In genomic region chr7:49452274-49452673, GRCm38 (mm10) we compare ENCODE assay signal across 29 mouse cellular contexts.
DNase-seq lines count a peak whose midpoint lies in the region; ATAC-seq lines count a peak whose summit lies in the region.
"Had no signal": no experiment of that assay in that cellular context is flagged by ENCODE, and none has a peak within 500 bp of the region (broad histone marks: within the 10 kb centered on the region; RNA-seq: fewer than 3 reads in every experiment).

No protein-coding gene starts in this region.

- H3K27me3 ChIP-seq in forebrain, embryonic 10.5 days (ENCODE audit: poor library complexity, severe bottlenecking), result peaks cover 38% of the 10 kb centered on the region
- no peaks in the 10 kb centered on the region for H3K27me3 ChIP-seq in forebrain, embryonic 15.5 days
- no peaks in the 10 kb centered on the region for H3K27me3 ChIP-seq in liver, embryonic 11.5 days (replicated peaks; ENCODE audit: control insufficient read depth, insufficient read depth, low read length)
- H3K27me3 ChIP-seq in intestine, embryonic 16.5 days (replicated peaks; ENCODE audit: control insufficient read depth, insufficient read depth, low read length), result no peaks in the 10 kb centered on the region
- H3K27me3 ChIP-seq: hindbrain, embryonic 15.5 days; neural tube, embryonic 12.5 days had no signal

- peaks cover 35% of the 10 kb centered on the region for H3K4me1 ChIP-seq in forebrain, embryonic 10.5 days
- H3K4me1 ChIP-seq in forebrain, embryonic 15.5 days, result peaks cover 5% of the 10 kb centered on the region
- H3K4me1 ChIP-seq in liver, embryonic 11.5 days (replicated peaks; ENCODE audit: control insufficient read depth, insufficient read depth, low read length), result peaks cover 3% of the 10 kb centered on the region; the same call in 1 of the 2 replicates
- H3K4me1 ChIP-seq in intestine, embryonic 16.5 days (ENCODE audit: control insufficient read depth, insufficient read depth, low read length), result peaks cover 12% of the 10 kb centered on the region; the same call in 1 of the 2 replicates

- H3K9me3 ChIP-seq in forebrain, embryonic 10.5 days, result no peaks in the 10 kb centered on the region
- H3K9me3 ChIP-seq in forebrain, embryonic 15.5 days, result no peaks in the 10 kb centered on the region
- no peaks in the 10 kb centered on the region for H3K9me3 ChIP-seq in liver, embryonic 11.5 days (ENCODE audit: control insufficient read depth, low read length)
- no peaks in the 10 kb centered on the region for H3K9me3 ChIP-seq in intestine, embryonic 16.5 days (ENCODE audit: control insufficient read depth, low read length)
- H3K9me3 ChIP-seq: embryonic facial prominence, embryonic 12.5 days; hindbrain, embryonic 15.5 days; midbrain, embryonic 12.5 days; neural tube, embryonic 12.5 days had no signal

- H3K9ac ChIP-seq in forebrain, embryonic 15.5 days (replicated peaks), result no peak overlapping the region
- no peak overlapping the region for H3K9ac ChIP-seq in liver, embryonic 11.5 days (ENCODE audit: low read depth, low read length)
- H3K9ac ChIP-seq in intestine, embryonic 16.5 days (ENCODE audit: low read depth, low read length), result peak overlapping the region; percentile 17; the same call in 1 of the 2 replicates
- H3K9ac ChIP-seq: embryonic facial prominence, embryonic 12.5 days; hindbrain, embryonic 15.5 days; liver, embryonic 14.5 days; midbrain, embryonic 12.5 days; neural tube, embryonic 12.5 days had no signal

- no peaks in the 10 kb centered on the region for H3K36me3 ChIP-seq in forebrain, embryonic 10.5 days (replicated peaks)
- no peaks in the 10 kb centered on the region for H3K36me3 ChIP-seq in forebrain, embryonic 15.5 days
- no peaks in the 10 kb centered on the region; the same call in 1 of the 2 replicates for H3K36me3 ChIP-seq in liver, embryonic 11.5 days (ENCODE audit: control insufficient read depth, insufficient read depth, low read length)
- peaks cover 9% of the 10 kb centered on the region for H3K36me3 ChIP-seq in intestine, embryonic 16.5 days (ENCODE audit: control insufficient read depth, insufficient read depth, low read length)
- H3K36me3 ChIP-seq: embryonic facial prominence, embryonic 12.5 days had no signal

- WGBS in forebrain, embryonic 10.5 days, result 76% methylated on average over 11 of the region's 11 CpGs
- 71% methylated on average over 11 of the region's 11 CpGs for WGBS in forebrain, embryonic 15.5 days
- 73% methylated on average over 11 of the region's 11 CpGs for WGBS in liver, embryonic 11.5 days
- 64% methylated on average over 11 of the region's 11 CpGs for WGBS in intestine, embryonic 16.5 days

- no peak overlapping the region for H3K4me3 ChIP-seq in forebrain, embryonic 10.5 days
- no peak overlapping the region for H3K4me3 ChIP-seq in forebrain, embryonic 15.5 days
- H3K4me3 ChIP-seq in liver, embryonic 11.5 days (ENCODE audit: low read depth, low read length), result no peak overlapping the region
- no peak overlapping the region for H3K4me3 ChIP-seq in intestine, embryonic 16.5 days (ENCODE audit: low read length)
- H3K4me3 ChIP-seq: embryonic facial prominence, embryonic 12.5 days; hindbrain, embryonic 15.5 days; midbrain, embryonic 12.5 days; myocyte; neural tube, embryonic 12.5 days had no signal

- H3K4me2 ChIP-seq in forebrain, embryonic 15.5 days (replicated peaks), result no peak overlapping the region
- H3K4me2 ChIP-seq in liver, embryonic 11.5 days, result peak overlapping the region; percentile 1; the same call in 1 of the 2 replicates
- H3K4me2 ChIP-seq in intestine, embryonic 16.5 days (ENCODE audit: low read depth, low read length), result 0 out of 2 replicates have a peak overlapping the region, but pooled peaks have one; percentile 20
- H3K4me2 ChIP-seq: embryonic facial prominence, embryonic 12.5 days; heart, embryonic 11.5 days; hindbrain, embryonic 15.5 days; midbrain, embryonic 12.5 days; neural tube, embryonic 12.5 days had no signal

- ATAC-seq in forebrain, embryonic 15.5 days (replicated peaks), result no peak
- no peak for ATAC-seq in liver, embryonic 11.5 days (replicated peaks; ENCODE audit: low FRiP score)
- no peak for ATAC-seq in intestine, embryonic 16.5 days
- ATAC-seq: activated CD4-positive, CD25-positive, alpha-beta regulatory T cell, adult 4 months; forebrain, embryonic 16.5 days; inflammation-experienced regulatory T-cells, adult 6 months had no signal

- H3K27ac ChIP-seq in forebrain, embryonic 10.5 days, result peak overlapping the region; percentile 30; the same call in 1 of the 2 replicates
- no peak overlapping the region for H3K27ac ChIP-seq in forebrain, embryonic 15.5 days (replicated peaks)
- H3K27ac ChIP-seq in liver, embryonic 11.5 days (ENCODE audit: low read depth, low read length), result no peak overlapping the region
- no peak overlapping the region for H3K27ac ChIP-seq in intestine, embryonic 16.5 days (ENCODE audit: low read length)
- H3K27ac ChIP-seq: embryonic facial prominence, embryonic 12.5 days; hindbrain, embryonic 15.5 days; liver, embryonic 14.5 days; midbrain, embryonic 12.5 days; neural tube, embryonic 12.5 days had no signal

- DNase-seq in forebrain, embryonic 10.5 days (ENCODE audit: extremely low spot score, low spot score), result no peak
- DNase-seq in liver, embryonic 11.5 days (ENCODE audit: low spot score), result no peak
- DNase-seq in liver (no peak), ES-CJ7 (ENCODE audit: low read depth, low spot score) (peak; percentile 65)
- DNase-seq in heart, adult 11 months, result no peak
- DNase-seq in cerebellum, postnatal 36 days, result no peak
- DNase-seq: adrenal gland, adult 8-10 months; cerebellum, adult 8-10 months; heart, postnatal 4 days; kidney, adult 9 months; kidney, postnatal 10 days; lung, adult 2 months; lung, postnatal 14 days; right cerebral cortex, adult 18-20 months; right cerebral cortex, postnatal 4 days; thymus, adult 18-20 months; thymus, postnatal 25 days had no signal
